Mouse (Mus musculus): ENCODE measurements around the gene Gm7980. TPM values are rescaled to one million over a fixed set of nuclear protein-coding genes. Genes with fewer than 3 reads are reported as not detected.
"Not testable (repeated sequence)": the region's sequence is repeated elsewhere in the genome, so short reads cannot be mapped to it uniquely, and the experiment has no call there.

The Gm7980 gene
- polyA plus RNA-seq (2014; fragmentation: Nextera tagmentation; extraction: Ambion mirVana) = not detected in 2 replicates

GRCm38 (mm10) chr14:41907190-41907589 lies at the start of gene Gm7980:
Gene Gm7980 (minus strand): TSS chr14:41907290.
- H3K36me3 ChIP-seq (ENCODE audit: control insufficient read depth, insufficient read depth, low read length); DNase-seq (ENCODE audit: low spot score); H3K27ac ChIP-seq (ENCODE audit: low read depth, low read length); H3K4me1 ChIP-seq (ENCODE audit: control insufficient read depth, insufficient read depth, low read length); H3K9ac ChIP-seq (ENCODE audit: low read length); H3K4me2 ChIP-seq (ENCODE audit: low read depth); H3K4me3 ChIP-seq (ENCODE audit: low read depth, low read length); H3K27me3 ChIP-seq (ENCODE audit: control insufficient read depth, insufficient read depth, low read length); H3K9me3 ChIP-seq (ENCODE audit: control insufficient read depth, low read length); ATAC-seq (ENCODE audit: insufficient read depth, low FRiP score, low TSS enrichment): not testable (repeated sequence)
- no CpG with 5 or more reads among the region's 2 CpGs for WGBS

GRCm38 (mm10) chr14:41943695-41944094 lies 36.6 kb upstream of the Gm7980 start, which contains the start of gene 1700024B05Rik:
Gene 1700024B05Rik (plus strand): TSS chr14:41943995.
- not testable (repeated sequence) for H3K27me3 ChIP-seq (ENCODE audit: control insufficient read depth, insufficient read depth, low read length); H3K27ac ChIP-seq (ENCODE audit: low read depth, low read length); H3K9me3 ChIP-seq (ENCODE audit: control insufficient read depth, low read length); H3K9ac ChIP-seq (ENCODE audit: low read length); H3K36me3 ChIP-seq (ENCODE audit: control insufficient read depth, insufficient read depth, low read length); DNase-seq (ENCODE audit: low spot score); H3K4me1 ChIP-seq (ENCODE audit: control insufficient read depth, insufficient read depth, low read length); H3K4me3 ChIP-seq (ENCODE audit: low read depth, low read length); H3K4me2 ChIP-seq (ENCODE audit: low read depth); ATAC-seq (ENCODE audit: insufficient read depth, low FRiP score, low TSS enrichment)
- WGBS = 81% methylated on average over 1 of the region's 2 CpGs

- H3K4me2 ChIP-seq (ENCODE audit: low read depth); H3K9me3 ChIP-seq (ENCODE audit: control insufficient read depth, low read length); H3K4me3 ChIP-seq (ENCODE audit: low read depth, low read length); H3K36me3 ChIP-seq (ENCODE audit: control insufficient read depth, insufficient read depth, low read length); H3K9ac ChIP-seq (ENCODE audit: low read length); DNase-seq (ENCODE audit: low spot score); ATAC-seq (ENCODE audit: insufficient read depth, low FRiP score, low TSS enrichment); H3K27me3 ChIP-seq (ENCODE audit: control insufficient read depth, insufficient read depth, low read length); H3K27ac ChIP-seq (ENCODE audit: low read depth, low read length); H3K4me1 ChIP-seq (ENCODE audit: control insufficient read depth, insufficient read depth, low read length): not testable (repeated sequence)
- WGBS = no CpG with 5 or more reads among the region's 1 CpGs
These were observed 17.6 kb upstream of the Gm7980 start, which contains the start of gene 1700049E17Rik1 for GRCm38 (mm10) chr14:41924649-41925048. Gene 1700049E17Rik1 (plus strand): TSS chr14:41924949.

Other genes with a start within 250 kb of the Gm7980 start
- not detected in 2 replicates for gene Gm8068, start 205.4 kb downstream of the Gm7980 start, polyA plus RNA-seq (2014; fragmentation: Nextera tagmentation; extraction: Ambion mirVana)
- not detected in 2 replicates for gene Gm7929, start 156.7 kb downstream of the Gm7980 start, polyA plus RNA-seq (2014; fragmentation: Nextera tagmentation; extraction: Ambion mirVana)
- not detected in 2 replicates for gene Gm47189, start 134.8 kb downstream of the Gm7980 start, polyA plus RNA-seq (2014; fragmentation: Nextera tagmentation; extraction: Ambion mirVana)
- not detected in 2 replicates for gene 1700049E17Rik1, start 17.7 kb upstream of the Gm7980 start, polyA plus RNA-seq (2014; fragmentation: Nextera tagmentation; extraction: Ambion mirVana)
- gene 1700024B05Rik, start 36.7 kb upstream of the Gm7980 start, polyA plus RNA-seq (2014; fragmentation: Nextera tagmentation; extraction: Ambion mirVana) = not detected in 2 replicates
- gene Gm6401, start 60.6 kb upstream of the Gm7980 start, polyA plus RNA-seq (2014; fragmentation: Nextera tagmentation; extraction: Ambion mirVana) = not detected in 2 replicates
- gene Gm3543, start 76.0 kb upstream of the Gm7980 start, polyA plus RNA-seq (2014; fragmentation: Nextera tagmentation; extraction: Ambion mirVana) = not detected in 2 replicates
- not detected in 2 replicates for gene Gm7951, start 210.1 kb upstream of the Gm7980 start, polyA plus RNA-seq (2014; fragmentation: Nextera tagmentation; extraction: Ambion mirVana)

All from neural tube, embryonic 11.5 days (tissue).